Mouse (Mus musculus) MEL (cell line): Measurements from ENCODE around the gene Lancl2. TPM values are rescaled to one million over a fixed set of nuclear protein-coding genes. Genes with fewer than 3 reads are reported as not detected.

Source experiments
- DNase-seq: peaks from one replicate; pipeline ENCODE4 v3.0.0; 2011; ENCODE audit warnings: low read depth, low spot score
- H3K27ac ChIP-seq: 2 replicates; pipeline ENCODE4 v1.5.1; 2012; ENCODE audit warnings: low read depth, mild to moderate bottlenecking, control low read depth, low read length, moderate library complexity; ENCODE audit not compliant: control insufficient read depth
- H3K27me3 ChIP-seq, 2 experiments: fragments of 150-350 bp in 1 of 2; sonication (generic) in 1 of 2; 2 replicates each; pipeline ENCODE4 v1.6.1; 2012; ENCODE audit warnings: low read length in 2 of 2, mild to moderate bottlenecking in 2 of 2, improper control_type of control experiment in 1 of 2, moderate library complexity in 1 of 2; ENCODE audit not compliant: insufficient read depth in 2 of 2, control insufficient read depth in 1 of 2
- H3K36me3 ChIP-seq, 2 experiments: 2 replicates each; pipeline ENCODE4 v1.6.1; 2012 to 2014; ENCODE audit warnings: low read length in 2 of 2, improper control_type of control experiment in 1 of 2, inconsistent platforms in 1 of 2, mild to moderate bottlenecking in 1 of 2; ENCODE audit not compliant: insufficient read depth in 2 of 2, control insufficient read depth in 1 of 2
- H3K4me1 ChIP-seq, 2 experiments: fragments of 150-350 bp in 1 of 2; sonication (generic) in 1 of 2; 2 replicates each; pipeline ENCODE4 v1.6.1; 2012; ENCODE audit warnings: low read length in 2 of 2, improper control_type of control experiment in 1 of 2, mild to moderate bottlenecking in 1 of 2; ENCODE audit not compliant: insufficient read depth in 2 of 2, control insufficient read depth in 1 of 2
- H3K4me3 ChIP-seq, 2 experiments: fragments of 150-350 bp in 1 of 2; sonication (generic) in 1 of 2; 2 replicates each; pipeline ENCODE4 v1.5.1; 2012; ENCODE audit warnings: low read depth in 2 of 2, low read length in 2 of 2, mild to moderate bottlenecking in 2 of 2, moderate library complexity in 2 of 2, control low read depth in 1 of 2, improper control_type of control experiment in 1 of 2; ENCODE audit not compliant: control insufficient read depth in 1 of 2, insufficient read depth in 1 of 2
- H3K79me2 ChIP-seq: 2 replicates; pipeline ENCODE4 v1.6.1; 2012; ENCODE audit warnings: mild to moderate bottlenecking, low read length, moderate library complexity; ENCODE audit not compliant: control insufficient read depth, poor library complexity, insufficient read depth
- H3K9ac ChIP-seq: 2 replicates; pipeline ENCODE4 v1.6.1; 2012; ENCODE audit warnings: low read depth, mild to moderate bottlenecking, control low read depth, low read length, moderate library complexity; ENCODE audit not compliant: control insufficient read depth, poor library complexity, severe bottlenecking
- H3K9me3 ChIP-seq: fragments of 150-350 bp; sonication (generic); replicated peaks from 2 replicates; pipeline ENCODE4 v1.6.1; 2012; ENCODE audit warnings: mild to moderate bottlenecking, low read length, improper control_type of control experiment, moderate library complexity; ENCODE audit not compliant: insufficient read depth
- CHD2 ChIP-seq: IDR thresholded peaks from 2 replicates; pipeline ENCODE4 v1.6.1; 2011; ENCODE audit warnings: low read length, improper control_type of control experiment
- E2F4 ChIP-seq: IDR thresholded peaks from 2 replicates; pipeline ENCODE4 v1.6.1; 2011; ENCODE audit warnings: low read depth, low read length, improper control_type of control experiment, borderline replicate concordance
- GABPA ChIP-seq: IDR thresholded peaks from 2 replicates; pipeline ENCODE4 v1.6.1; 2012; ENCODE audit warnings: low read depth, mild to moderate bottlenecking, inconsistent platforms, low read length, improper control_type of control experiment, moderate library complexity
- GATA1 ChIP-seq: IDR thresholded peaks from 2 replicates; pipeline ENCODE4 v1.6.1; 2011; ENCODE audit warnings: low read depth, low read length, improper control_type of control experiment
- HCFC1 ChIP-seq: IDR thresholded peaks from 2 replicates; pipeline ENCODE4 v1.6.1; 2012; ENCODE audit warnings: low read depth, mild to moderate bottlenecking, inconsistent platforms, low read length, improper control_type of control experiment, moderate library complexity
- JUND ChIP-seq: IDR thresholded peaks from 2 replicates; pipeline ENCODE4 v1.6.1; 2011; ENCODE audit warnings: low read depth, mild to moderate bottlenecking, improper control_type of control experiment, low read length
- KAT2A ChIP-seq: conservative IDR thresholded peaks from 2 replicates; pipeline ENCODE4 v1.6.1; 2012; ENCODE audit warnings: low read depth, low read length, improper control_type of control experiment, inconsistent platforms
- MAX ChIP-seq: IDR thresholded peaks from 2 replicates; pipeline ENCODE4 v1.6.1; 2011; ENCODE audit warnings: low read length, improper control_type of control experiment
- MAZ ChIP-seq: IDR thresholded peaks from 2 replicates; pipeline ENCODE4 v1.6.1; 2012; ENCODE audit warnings: low read depth, mild to moderate bottlenecking, inconsistent platforms, low read length, improper control_type of control experiment
- MEF2A ChIP-seq: IDR thresholded peaks from 2 replicates; pipeline ENCODE4 v1.6.1; 2014; ENCODE audit warnings: low read depth, mild to moderate bottlenecking, inconsistent platforms, low read length, improper control_type of control experiment; ENCODE audit not compliant: poor library complexity, insufficient replicate concordance, severe bottlenecking; ENCODE audit errors: extremely low read depth
- MYB ChIP-seq: IDR thresholded peaks from 2 replicates; pipeline ENCODE4 v1.6.1; 2011; ENCODE audit warnings: mild to moderate bottlenecking, low read depth, low read length, improper control_type of control experiment
- NELFE ChIP-seq: IDR thresholded peaks from 2 replicates; pipeline ENCODE4 v1.6.1; 2011; ENCODE audit warnings: low read depth, low read length, improper control_type of control experiment
- RAD21 ChIP-seq: IDR thresholded peaks from 2 replicates; pipeline ENCODE4 v1.6.1; 2011; ENCODE audit warnings: mild to moderate bottlenecking, low read depth, low read length, improper control_type of control experiment
- RCOR1 ChIP-seq: IDR thresholded peaks from 2 replicates; pipeline ENCODE4 v1.6.1; 2012; ENCODE audit warnings: low read depth, mild to moderate bottlenecking, inconsistent platforms, low read length, improper control_type of control experiment
- SMC3 ChIP-seq: IDR thresholded peaks from 2 replicates; pipeline ENCODE4 v1.6.1; 2011; ENCODE audit warnings: low read depth, low read length, improper control_type of control experiment
- TAL1 ChIP-seq: IDR thresholded peaks from 2 replicates; pipeline ENCODE4 v1.6.1; 2012; ENCODE audit warnings: mild to moderate bottlenecking, inconsistent platforms, low read length, moderate library complexity, mixed read lengths
- TBP ChIP-seq: IDR thresholded peaks from 2 replicates; pipeline ENCODE4 v1.8.0; 2011; ENCODE audit warnings: low read depth, low read length, improper control_type of control experiment
- TCF12 ChIP-seq: IDR thresholded peaks from 2 replicates; pipeline ENCODE4 v1.6.1; 2014; ENCODE audit warnings: low read depth, mild to moderate bottlenecking, inconsistent platforms, low read length, improper control_type of control experiment, moderate library complexity
- UBTF ChIP-seq: IDR thresholded peaks from 2 replicates; pipeline ENCODE4 v1.6.1; 2012; ENCODE audit warnings: low read depth, mild to moderate bottlenecking, inconsistent platforms, low read length, improper control_type of control experiment, moderate library complexity, borderline replicate concordance; ENCODE audit not compliant: insufficient read depth
- USF1 ChIP-seq: IDR thresholded peaks from 2 replicates; pipeline ENCODE4 v1.6.1; 2014; ENCODE audit warnings: low read depth, mild to moderate bottlenecking, inconsistent platforms, low read length, improper control_type of control experiment, moderate library complexity
- ZMIZ1 ChIP-seq: IDR thresholded peaks from 2 replicates; pipeline ENCODE4 v1.6.1; 2012; ENCODE audit warnings: low read depth, mild to moderate bottlenecking, inconsistent platforms, low read length, improper control_type of control experiment, moderate library complexity
- ZNF384 ChIP-seq: IDR thresholded peaks from 2 replicates; pipeline ENCODE4 v1.6.1; 2012; ENCODE audit warnings: low read depth, mild to moderate bottlenecking, inconsistent platforms, low read length, improper control_type of control experiment
- polyA plus RNA-seq, 2 experiments: library from polyadenylated mRNA; stranded (reverse) in 1 of 2; unstranded in 1 of 2; fragments of >175 nt in 1 of 2; fragments of >200 nt in 1 of 2; gene quantifications; 2 replicates each; pipeline versions ENCODE4 v1.2.1 to v1.2.4; 2012; ENCODE audit warnings: low replicate concordance in 2 of 2, low read depth in 1 of 2; ENCODE audit not compliant: insufficient read length in 2 of 2, insufficient read depth in 1 of 2, missing spikeins in 1 of 2
- total RNA-seq: library from RNA; depleted of rRNA; stranded (reverse); fragments of 300-350 nt; gene quantifications from 2 replicates; pipeline ENCODE4 v1.2.3, GENCODE M21; 2012

Gene Lancl2
- total and polyA plus RNA-seq, 3 experiments: 17.7 to 19.6 TPM; not detected in 1

- TF ChIP-seq SMC3 (no peak), JUND (no peak), TCF12 (no peak), NELFE (no peak), GABPA (no peak), MAX (no peak), RAD21 (no peak), KAT2A (no peak), MAZ (no peak), HCFC1 (no peak), ZMIZ1 (no peak), RCOR1 (no peak), MEF2A (no peak)
- H3K9ac ChIP-seq: no peak overlapping the region
Measured at GRCm38 (mm10) chr6:57780359-57780758, 78.0 kb downstream of the Lancl2 start.

GRCm38 (mm10) chr6:57782658-57783057, 80.3 kb downstream of the Lancl2 start:
- H3K4me3 ChIP-seq: no peak overlapping the region
- DNase-seq: no peak
- H3K79me2 ChIP-seq: no peaks in the 10 kb centered on the region
- no peak for TF ChIP-seq MEF2A
- TF ChIP-seq TBP: no peak
- TF ChIP-seq E2F4: no peak
- no peak for TF ChIP-seq USF1
- TF ChIP-seq GATA1: no peak
- TF ChIP-seq CHD2: no peak
- no peak for TF ChIP-seq UBTF
- no peak for TF ChIP-seq ZNF384
- no peak for TF ChIP-seq TAL1
- no peak for TF ChIP-seq MYB
- no peak for TF ChIP-seq KAT2A
- no peak for TF ChIP-seq RCOR1
- no peak for TF ChIP-seq TCF12
- H3K27me3 ChIP-seq: no peaks in the 10 kb centered on the region
- no peak overlapping the region for H3K27ac ChIP-seq
- peaks cover 0 to 3% of the 10 kb centered on the region in 2 experiments; a peak in 2 of 4 replicates for H3K4me1 ChIP-seq
- peaks cover 0 to 3% of the 10 kb centered on the region in 2 experiments; a peak in 1 of 4 replicates for H3K36me3 ChIP-seq
- no peaks in the 10 kb centered on the region for H3K9me3 ChIP-seq
- H3K9ac ChIP-seq: no peak overlapping the region

More at GRCm38 (mm10) chr6:57780359-57780758, 78.0 kb downstream of the Lancl2 start:
- Histone ChIP-seq H3K36me3 (no peaks in the 10 kb centered on the region), H3K4me1 (no peaks in the 10 kb centered on the region), H3K27ac (no peak overlapping the region), H3K9me3 (no peaks in the 10 kb centered on the region), H3K79me2 (no peaks in the 10 kb centered on the region), H3K4me3 (no peak overlapping the region), H3K27me3 (no peaks in the 10 kb centered on the region)
- no peak for DNase-seq
